Mouse (Mus musculus) CH12.LX (cell line): Measurements from ENCODE around the gene Ankrd11.

ENCODE experiments used
- CTCF ChIP-seq, 2 experiments: IDR thresholded peaks in 1 of 2; conservative IDR thresholded peaks in 1 of 2; 2 replicates each; pipeline ENCODE4 v1.5.1; 2011 to 2012; ENCODE audit warnings: low read depth in 2 of 2, low read length in 2 of 2, improper control_type of control experiment in 1 of 2, inconsistent platforms in 1 of 2, mild to moderate bottlenecking in 1 of 2, moderate library complexity in 1 of 2
- EP300 ChIP-seq: IDR thresholded peaks from 2 replicates; pipeline ENCODE4 v1.6.1; 2011; ENCODE audit warnings: low read length, improper control_type of control experiment
- ETS1 ChIP-seq: conservative IDR thresholded peaks from 2 replicates; pipeline ENCODE4 v1.6.1; 2012; ENCODE audit warnings: low read depth, mild to moderate bottlenecking, inconsistent platforms, low read length, improper control_type of control experiment, moderate library complexity
- HCFC1 ChIP-seq: IDR thresholded peaks from 2 replicates; pipeline ENCODE4 v1.6.1; 2012; ENCODE audit warnings: low read depth, mild to moderate bottlenecking, inconsistent platforms, low read length, improper control_type of control experiment
- JUN ChIP-seq: IDR thresholded peaks from 2 replicates; pipeline ENCODE4 v1.6.1; 2011; ENCODE audit warnings: low read depth, mild to moderate bottlenecking, low read length, improper control_type of control experiment, moderate library complexity; ENCODE audit not compliant: insufficient read depth
- KAT2A ChIP-seq: IDR thresholded peaks from 2 replicates; pipeline ENCODE4 v1.6.1; 2012; ENCODE audit warnings: low read length, improper control_type of control experiment, inconsistent platforms; ENCODE audit not compliant: insufficient replicate concordance
- MAFK ChIP-seq: IDR thresholded peaks from 2 replicates; pipeline ENCODE4 v1.6.1; 2011; ENCODE audit warnings: low read length, improper control_type of control experiment; ENCODE audit not compliant: insufficient replicate concordance
- MAX ChIP-seq: IDR thresholded peaks from 2 replicates; pipeline ENCODE4 v1.6.1; 2011; ENCODE audit warnings: low read length, improper control_type of control experiment
- NRF1 ChIP-seq: IDR thresholded peaks from 2 replicates; pipeline ENCODE4 v1.6.1; 2014; ENCODE audit warnings: low read depth, mild to moderate bottlenecking, inconsistent platforms, low read length, improper control_type of control experiment, moderate library complexity
- POLR2A ChIP-seq: IDR thresholded peaks from 2 replicates; pipeline ENCODE4 v1.6.1; 2011; ENCODE audit warnings: low read depth, mild to moderate bottlenecking, improper control_type of control experiment, low read length
- RAD21 ChIP-seq: IDR thresholded peaks from 2 replicates; pipeline ENCODE4 v1.6.1; 2011; ENCODE audit warnings: low read depth, mild to moderate bottlenecking, low read length, improper control_type of control experiment, moderate library complexity
- RCOR1 ChIP-seq: conservative IDR thresholded peaks from 2 replicates; pipeline ENCODE4 v1.6.1; 2012; ENCODE audit warnings: low read depth, mild to moderate bottlenecking, inconsistent platforms, low read length, improper control_type of control experiment

- TF ChIP-seq HCFC1 (no peak), MAFK (no peak), NRF1 (no peak), MAX (no peak), POLR2A (no peak), CTCF (conservative IDR thresholded peaks at IDR 0.05 in 1 of 2, IDR thresholded peaks at IDR 0.05 in 1 of 2; ENCODE audit: low read depth in 2 of 2, low read length in 2 of 2) (no peak), RAD21 (no peak), KAT2A (no peak), JUN (no peak), RCOR1 (no peak), EP300 (no peak), ETS1 (no peak)
Observed at GRCm38 (mm10) chr8:123083610-123084009, 41.5 kb upstream of the Ankrd11 start.
